Mouse (Mus musculus): Measurements from ENCODE around the gene Unc119b. TPM values are rescaled to one million over a fixed set of nuclear protein-coding genes. Genes with fewer than 3 reads are reported as not detected.
"Not testable (repeated sequence)": the region's sequence is repeated elsewhere in the genome, so short reads cannot be mapped to it uniquely, and the experiment has no call there.

Unc119b gene
- polyA plus RNA-seq, 1 experiment from 2014 or later, result 35.1 TPM

- ATAC-seq (replicated peaks), result peak; percentile 70
These were observed 9.4 kb downstream of the Unc119b start for GRCm38 (mm10) chr5:115125211-115125871.

DNA sequence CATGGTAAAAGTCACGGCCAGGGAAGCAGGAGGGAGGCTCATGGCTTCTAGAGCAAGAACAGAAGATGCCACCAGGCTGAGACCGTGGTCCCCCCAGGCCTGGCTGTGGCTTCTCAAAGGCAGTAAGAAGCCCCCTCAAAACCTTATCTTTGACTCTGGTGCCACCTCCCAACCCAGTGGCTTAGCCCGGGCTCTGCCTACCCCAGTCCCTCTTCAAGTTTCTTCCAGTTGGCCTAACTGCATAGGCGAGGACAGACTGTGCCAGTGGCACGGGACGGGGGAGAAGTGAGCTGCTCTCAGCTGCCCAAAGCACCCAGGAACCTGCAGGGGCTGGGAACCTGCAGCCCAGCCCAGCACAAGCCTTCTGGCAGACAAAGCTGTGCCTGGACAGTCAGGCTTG is 10.1 kb downstream of the Unc119b start:
- H3K36me3 ChIP-seq (replicated peaks), result peaks cover 7% of the 10 kb centered on the region
- no peak overlapping the region for H3K27ac ChIP-seq
- WGBS, result 94% methylated on average over 6 of the region's 6 CpGs

More at GRCm38 (mm10) chr5:115125211-115125871, 9.4 kb downstream of the Unc119b start:
- no peaks in the 10 kb centered on the region for H3K9me3 ChIP-seq
- no peaks in the 10 kb centered on the region for H3K27me3 ChIP-seq (replicated peaks)
- no peak overlapping the region for H3K4me2 ChIP-seq
- WGBS, result 15% methylated on average over 24 of the region's 24 CpGs
- peaks cover 7% of the 10 kb centered on the region for H3K36me3 ChIP-seq (replicated peaks)
- H3K4me3 ChIP-seq, result no peak overlapping the region
- H3K9ac ChIP-seq, result no peak overlapping the region
- peaks cover 9% of the 10 kb centered on the region; the same call in 1 of the 2 replicates for H3K4me1 ChIP-seq
- H3K27ac ChIP-seq, result peak overlapping the region; percentile 31; the same call in 1 of the 2 replicates

DNA sequence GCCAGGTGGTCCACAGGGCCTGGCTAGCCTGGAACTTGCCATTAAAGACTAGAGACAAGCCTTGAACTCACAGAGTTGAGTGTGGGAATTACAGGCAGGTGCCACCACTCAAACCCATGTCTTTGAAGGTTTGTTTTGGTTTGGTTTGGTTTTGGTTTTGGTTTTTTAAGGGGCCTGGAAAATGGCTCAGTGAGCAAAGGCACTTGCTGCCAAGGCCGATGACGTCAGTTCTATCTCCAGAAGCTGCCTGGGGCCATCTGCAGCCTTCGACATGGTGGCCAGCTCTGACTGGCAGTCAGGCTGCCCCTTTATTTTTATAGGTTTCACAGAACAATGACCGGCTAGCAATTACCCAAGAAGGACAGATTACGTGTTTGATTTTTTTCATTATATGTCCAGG is 13.8 kb downstream of the Unc119b start:
- H3K4me2 ChIP-seq, result no peak overlapping the region
- H3K27me3 ChIP-seq (replicated peaks), result no peaks in the 10 kb centered on the region
- no peaks in the 10 kb centered on the region for H3K9me3 ChIP-seq
- H3K36me3 ChIP-seq (replicated peaks), result peaks cover under 1% of the 10 kb centered on the region; the same call in 1 of the 2 replicates
- peaks cover 18% of the 10 kb centered on the region for H3K4me1 ChIP-seq
- WGBS, result 81% methylated on average over 5 of the region's 5 CpGs
- no peak overlapping the region for H3K27ac ChIP-seq
- ATAC-seq (replicated peaks), result no peak
- no peak overlapping the region for H3K4me3 ChIP-seq
- no peak overlapping the region for H3K9ac ChIP-seq

More for the DNA sequence above, 10.1 kb downstream of the Unc119b start:
- no peak; the same call in 1 of the 2 replicates for ATAC-seq (replicated peaks)
- H3K9me3 ChIP-seq, result no peaks in the 10 kb centered on the region
- H3K9ac ChIP-seq, result no peak overlapping the region
- H3K4me3 ChIP-seq, result no peak overlapping the region
- peaks cover 9% of the 10 kb centered on the region; the same call in 1 of the 2 replicates for H3K4me1 ChIP-seq
- H3K27me3 ChIP-seq (replicated peaks), result no peaks in the 10 kb centered on the region
- no peak overlapping the region for H3K4me2 ChIP-seq

DNA sequence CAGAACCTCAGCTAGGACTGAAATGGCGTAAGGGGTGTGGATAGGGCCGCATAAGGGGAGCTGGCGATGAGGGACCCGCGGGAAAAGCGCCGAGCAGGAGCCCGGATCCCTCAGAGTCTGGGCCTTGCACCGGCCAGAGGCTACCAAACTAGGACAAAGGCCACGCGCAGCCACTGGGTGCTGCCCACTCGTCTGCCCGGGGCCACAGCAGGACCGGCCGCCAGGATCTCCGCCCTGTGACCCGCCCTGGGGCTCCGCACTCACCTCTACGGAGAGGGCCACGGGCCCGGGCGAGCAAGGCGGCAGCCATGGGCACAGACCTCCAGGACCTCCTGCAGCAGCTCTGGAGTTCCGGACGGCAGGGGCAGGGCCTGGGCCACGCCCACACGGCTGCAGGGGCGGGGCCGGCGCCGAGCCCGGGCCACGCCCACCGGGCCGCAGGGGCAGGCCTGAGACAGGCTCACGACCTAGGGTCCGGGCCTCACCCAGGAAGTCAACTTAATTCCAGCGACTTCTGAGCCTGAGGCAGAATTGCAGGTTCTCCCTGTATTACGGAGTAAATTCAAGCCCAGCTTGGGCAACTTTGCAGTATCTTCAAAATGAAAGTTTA is 15.7 kb downstream of the Unc119b start, which contains the start of gene Acads:
Gene Acads, minus strand, starts transcription at position 386 of the 610 bp plus-strand sequence.
- Histone ChIP-seq H3K4me2 (peak within 1 kb of the TSS; percentile 62), H3K27me3 (replicated peaks) (no peaks in the 10 kb centered on the region), H3K9me3 (no peaks in the 10 kb centered on the region), H3K9ac (peak within 1 kb of the TSS; percentile 44), H3K4me1 (peaks cover 9% of the 10 kb centered on the region; the same call in 1 of the 2 replicates), H3K36me3 (replicated peaks) (no peaks in the 10 kb centered on the region), H3K27ac (no peak within 1 kb of the TSS), H3K4me3 (peak within 1 kb of the TSS; percentile 43)
- under 1% methylated on average over 39 of the region's 39 CpGs for WGBS
- ATAC-seq (replicated peaks), result peak; percentile 74

- no peak for ATAC-seq (replicated peaks)
These were observed 17.3 kb downstream of the Unc119b start for GRCm38 (mm10) chr5:115117467-115117866.

GRCm38 (mm10) chr5:115116426-115116825 is 18.3 kb downstream of the Unc119b start:
- 91% methylated on average over 3 of the region's 3 CpGs for WGBS
- Histone ChIP-seq H3K4me2 (no peak overlapping the region), H3K27ac (no peak overlapping the region), H3K9ac (no peak overlapping the region), H3K36me3 (replicated peaks) (no peaks in the 10 kb centered on the region; the same call in 1 of the 2 replicates), H3K27me3 (replicated peaks) (no peaks in the 10 kb centered on the region), H3K9me3 (no peaks in the 10 kb centered on the region), H3K4me3 (no peak overlapping the region), H3K4me1 (peaks cover 9% of the 10 kb centered on the region; the same call in 1 of the 2 replicates)
- ATAC-seq (replicated peaks), result no peak

More at GRCm38 (mm10) chr5:115117467-115117866, 17.3 kb downstream of the Unc119b start:
- no peak overlapping the region for H3K27ac ChIP-seq
- H3K9me3 ChIP-seq, result no peaks in the 10 kb centered on the region
- no peak overlapping the region for H3K4me3 ChIP-seq
- no peak overlapping the region for H3K9ac ChIP-seq
- peaks cover 9% of the 10 kb centered on the region; the same call in 1 of the 2 replicates for H3K4me1 ChIP-seq
- H3K36me3 ChIP-seq (replicated peaks), result no peaks in the 10 kb centered on the region; the same call in 1 of the 2 replicates
- WGBS, result 93% methylated on average over 13 of the region's 13 CpGs
- no peaks in the 10 kb centered on the region for H3K27me3 ChIP-seq (replicated peaks)
- no peak overlapping the region for H3K4me2 ChIP-seq

DNA sequence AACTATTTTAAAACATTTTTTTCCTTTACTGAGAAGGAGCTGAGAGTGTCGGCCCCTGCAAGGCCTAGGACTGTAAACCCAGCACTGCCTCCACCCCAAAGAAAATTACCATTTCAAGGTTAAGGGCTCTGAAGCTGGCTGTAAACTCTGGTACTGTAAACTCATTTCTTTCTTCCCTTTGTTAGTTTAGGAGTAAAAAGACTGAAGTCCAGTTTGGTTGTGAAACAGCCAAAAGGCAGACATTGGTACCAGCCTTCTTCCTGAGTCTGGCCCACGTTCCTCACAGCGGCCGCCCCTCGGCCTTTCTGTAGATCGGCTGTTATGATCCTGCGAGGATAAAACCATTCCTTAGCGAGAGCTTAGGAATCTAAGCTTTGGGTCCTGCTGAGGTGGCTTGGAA is 20.3 kb downstream of the Unc119b start:
- Histone ChIP-seq H3K27me3 (replicated peaks) (no peaks in the 10 kb centered on the region), H3K36me3 (replicated peaks) (no peaks in the 10 kb centered on the region; the same call in 1 of the 2 replicates), H3K9ac (no peak overlapping the region), H3K4me2 (no peak overlapping the region), H3K27ac (no peak overlapping the region), H3K4me1 (peaks cover 8% of the 10 kb centered on the region; the same call in 1 of the 2 replicates), H3K9me3 (no peaks in the 10 kb centered on the region), H3K4me3 (no peak overlapping the region)
- 94% methylated on average over 8 of the region's 8 CpGs for WGBS
- ATAC-seq (replicated peaks), result no peak

DNA sequence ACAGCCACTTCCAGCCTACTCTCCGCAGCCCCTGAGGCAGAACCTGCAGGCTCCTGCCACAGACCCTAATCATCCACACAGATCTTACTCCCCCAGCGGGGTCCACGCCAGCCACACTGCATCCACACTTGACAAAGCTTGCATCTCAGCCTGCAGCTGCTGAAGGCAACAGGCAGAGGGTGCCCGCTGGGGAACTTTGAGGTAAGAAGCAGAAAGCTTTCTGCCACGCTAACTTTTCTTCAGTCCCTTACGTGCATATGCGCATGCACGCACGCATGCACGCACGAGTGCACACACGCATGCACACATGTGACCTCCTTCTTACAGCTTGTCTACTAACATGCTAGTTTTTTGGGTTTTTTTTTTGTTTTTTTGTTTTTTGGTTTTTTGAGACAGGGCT is 21.5 kb downstream of the Unc119b start:
- H3K4me1 ChIP-seq, result no peaks in the 10 kb centered on the region
- no peak for ATAC-seq (replicated peaks)
- no peak overlapping the region for H3K9ac ChIP-seq
- H3K27me3 ChIP-seq (replicated peaks), result no peaks in the 10 kb centered on the region
- H3K9me3 ChIP-seq, result no peaks in the 10 kb centered on the region
- H3K4me2 ChIP-seq, result no peak overlapping the region
- H3K4me3 ChIP-seq, result no peak overlapping the region
- no peak overlapping the region for H3K27ac ChIP-seq
- H3K36me3 ChIP-seq (replicated peaks), result no peaks in the 10 kb centered on the region; the same call in 1 of the 2 replicates
- WGBS, result 95% methylated on average over 12 of the region's 12 CpGs

- Histone ChIP-seq H3K9me3 (no peaks in the 10 kb centered on the region), H3K9ac (no peak overlapping the region), H3K27me3 (replicated peaks) (no peaks in the 10 kb centered on the region), H3K36me3 (replicated peaks) (no peaks in the 10 kb centered on the region; the same call in 1 of the 2 replicates), H3K4me2 (no peak overlapping the region), H3K4me1 (no peaks in the 10 kb centered on the region), H3K27ac (no peak overlapping the region), H3K4me3 (no peak overlapping the region)
- WGBS, result 87% methylated on average over 8 of the region's 8 CpGs
- ATAC-seq (replicated peaks), result no peak
These were observed 23.6 kb downstream of the Unc119b start for GRCm38 (mm10) chr5:115111156-115111555.

GRCm38 (mm10) chr5:115103253-115103652 is 31.5 kb downstream of the Unc119b start:
- not testable (repeated sequence) for H3K27me3 ChIP-seq (replicated peaks); H3K4me3 ChIP-seq; H3K27ac ChIP-seq; H3K9me3 ChIP-seq; H3K4me1 ChIP-seq; ATAC-seq (replicated peaks); H3K4me2 ChIP-seq; H3K9ac ChIP-seq; H3K36me3 ChIP-seq (replicated peaks)
- WGBS, result 98% methylated on average over 23 of the region's 23 CpGs

- H3K36me3 ChIP-seq (replicated peaks), result peaks cover 11% of the 10 kb centered on the region; the same call in 1 of the 2 replicates
- no peaks in the 10 kb centered on the region for H3K4me1 ChIP-seq
- no peak for ATAC-seq (replicated peaks)
- H3K4me3 ChIP-seq, result no peak overlapping the region
- H3K9me3 ChIP-seq, result no peaks in the 10 kb centered on the region
- WGBS, result 80% methylated on average over 2 of the region's 2 CpGs
- no peak overlapping the region for H3K4me2 ChIP-seq
- H3K27ac ChIP-seq, result no peak overlapping the region
- no peak overlapping the region for H3K9ac ChIP-seq
- no peaks in the 10 kb centered on the region for H3K27me3 ChIP-seq (replicated peaks)
These were observed 32.5 kb downstream of the Unc119b start for GRCm38 (mm10) chr5:115102231-115102630.

- no peak overlapping the region for H3K4me3 ChIP-seq
- no peaks in the 10 kb centered on the region for H3K27me3 ChIP-seq (replicated peaks)
- no peaks in the 10 kb centered on the region for H3K4me1 ChIP-seq
- no peak overlapping the region for H3K9ac ChIP-seq
- WGBS, result 86% methylated on average over 6 of the region's 6 CpGs
- no peak for ATAC-seq (replicated peaks)
- no peak overlapping the region for H3K27ac ChIP-seq
- no peak overlapping the region for H3K4me2 ChIP-seq
- H3K9me3 ChIP-seq, result no peaks in the 10 kb centered on the region
- H3K36me3 ChIP-seq (replicated peaks), result peaks cover 29% of the 10 kb centered on the region; the same call in 1 of the 2 replicates
These were observed 34.3 kb downstream of the Unc119b start for GRCm38 (mm10) chr5:115100473-115100872.
